Mouse (Mus musculus): ENCODE measurements around the gene Barhl1. TPM values are rescaled to one million over a fixed set of nuclear protein-coding genes. Genes with fewer than 3 reads are reported as not detected.
A peak's percentile ranks its signal among the peaks of the same experiment; 100 is the strongest.

Gene Barhl1
- 1.4 and 1.5 TPM in 2 replicates for polyA plus RNA-seq (2014; fragmentation: Nextera tagmentation; extraction: Ambion mirVana)

DNA sequence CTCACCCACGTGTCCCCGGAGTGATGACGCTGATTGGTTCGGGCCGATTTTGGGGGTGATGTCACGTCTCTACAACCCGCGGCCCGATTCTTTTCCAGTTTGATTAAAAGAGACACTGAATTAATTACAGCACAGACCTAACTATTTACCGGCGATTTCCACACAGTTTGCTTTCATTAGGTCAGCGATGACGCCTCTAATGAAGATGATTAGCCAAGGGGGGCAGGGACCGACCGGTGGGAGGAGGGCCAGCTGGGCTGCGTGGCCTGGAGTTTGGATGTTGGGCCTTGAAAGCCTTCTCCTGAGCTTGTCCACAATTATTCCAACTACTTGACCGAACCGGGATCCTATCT lies at the start of gene Barhl1:
Barhl1 (minus strand) TSS at position 156 of the 353 bp plus-strand sequence.
- no peak for ATAC-seq
- H3K4me3 ChIP-seq (ENCODE audit: low read depth, low read length), result 0 out of 2 replicates have a peak within 1 kb of the TSS, but pooled peaks have one; percentile 1
- DNase-seq (ENCODE audit: low spot score), result no peak
- H3K9ac ChIP-seq (ENCODE audit: low read length), result no peak within 1 kb of the TSS
- H3K36me3 ChIP-seq (ENCODE audit: control insufficient read depth, insufficient read depth, low read length), result no peaks in the 10 kb centered on the region
- H3K4me1 ChIP-seq (ENCODE audit: control insufficient read depth, insufficient read depth, low read length), result no peaks in the 10 kb centered on the region; the same call in 1 of the 2 replicates
- H3K9me3 ChIP-seq (replicated peaks; ENCODE audit: control insufficient read depth, low read length), result no peaks in the 10 kb centered on the region
- H3K4me2 ChIP-seq (ENCODE audit: low read length), result no peak within 1 kb of the TSS
- H3K27ac ChIP-seq (ENCODE audit: low read depth, low read length), result no peak within 1 kb of the TSS
- peaks cover 97% of the 10 kb centered on the region for H3K27me3 ChIP-seq (replicated peaks; ENCODE audit: control insufficient read depth, insufficient read depth, low read length)
- under 1% methylated on average over 18 of the region's 18 CpGs for WGBS

GRCm38 (mm10) chr2:28963565-28963964 lies 47.1 kb upstream of the Barhl1 start:
- Histone ChIP-seq H3K9me3 (replicated peaks; ENCODE audit: control insufficient read depth, low read length) (no peaks in the 10 kb centered on the region), H3K4me3 (ENCODE audit: low read depth, low read length) (no peak overlapping the region), H3K36me3 (ENCODE audit: control insufficient read depth, insufficient read depth, low read length) (no peaks in the 10 kb centered on the region), H3K27ac (ENCODE audit: low read depth, low read length) (no peak overlapping the region), H3K27me3 (replicated peaks; ENCODE audit: control insufficient read depth, insufficient read depth, low read length) (no peaks in the 10 kb centered on the region), H3K9ac (ENCODE audit: low read length) (no peak overlapping the region), H3K4me1 (ENCODE audit: control insufficient read depth, insufficient read depth, low read length) (peaks cover 12% of the 10 kb centered on the region), H3K4me2 (ENCODE audit: low read length) (no peak overlapping the region)
- WGBS, result 92% methylated on average over 6 of the region's 6 CpGs
- DNase-seq (ENCODE audit: low spot score) (no peak), ATAC-seq (no peak)

- Histone ChIP-seq H3K4me3 (ENCODE audit: low read depth, low read length) (no peak overlapping the region), H3K4me2 (ENCODE audit: low read length) (no peak overlapping the region), H3K9ac (ENCODE audit: low read length) (no peak overlapping the region), H3K9me3 (replicated peaks; ENCODE audit: control insufficient read depth, low read length) (no peaks in the 10 kb centered on the region), H3K4me1 (ENCODE audit: control insufficient read depth, insufficient read depth, low read length) (peaks cover 10% of the 10 kb centered on the region), H3K27ac (ENCODE audit: low read depth, low read length) (no peak overlapping the region), H3K27me3 (replicated peaks; ENCODE audit: control insufficient read depth, insufficient read depth, low read length) (no peaks in the 10 kb centered on the region), H3K36me3 (ENCODE audit: control insufficient read depth, insufficient read depth, low read length) (no peaks in the 10 kb centered on the region)
- no peak for ATAC-seq
- DNase-seq (ENCODE audit: low spot score), result no peak
- WGBS, result 73% methylated on average over 5 of the region's 5 CpGs
Measured at GRCm38 (mm10) chr2:28961636-28962035, 45.2 kb upstream of the Barhl1 start.

DNA sequence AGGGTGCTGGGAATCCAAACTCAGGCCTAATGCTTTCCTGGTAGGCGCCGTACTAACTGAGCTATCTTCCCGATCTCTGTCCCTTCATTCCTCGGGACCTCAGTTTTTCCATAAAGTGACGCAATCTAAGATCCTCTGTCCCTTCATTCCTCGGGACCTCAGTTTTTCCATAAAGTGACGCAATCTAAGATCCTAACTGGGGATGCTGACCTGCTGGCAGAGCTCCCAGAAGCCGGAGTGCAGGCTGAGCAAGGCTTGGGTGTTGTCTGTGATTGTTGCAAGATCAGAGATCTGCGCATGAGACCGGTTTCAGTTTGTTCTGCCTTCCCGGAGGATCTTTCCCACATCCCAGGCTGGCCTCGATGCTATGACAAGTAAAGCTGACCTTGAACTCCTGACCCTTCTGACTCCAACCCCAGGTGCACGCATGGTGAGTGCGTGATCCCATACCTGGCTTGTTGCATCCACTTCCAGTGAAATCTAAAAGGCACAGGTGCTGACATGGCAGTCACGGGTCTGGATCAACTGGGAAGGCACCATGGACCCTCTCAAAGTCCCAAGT lies 44.6 kb upstream of the Barhl1 start:
- H3K27ac ChIP-seq (ENCODE audit: low read depth, low read length), result no peak overlapping the region
- H3K4me3 ChIP-seq (ENCODE audit: low read depth, low read length), result no peak overlapping the region
- no peak for ATAC-seq
- H3K4me2 ChIP-seq (ENCODE audit: low read length), result no peak overlapping the region
- H3K9ac ChIP-seq (ENCODE audit: low read length), result no peak overlapping the region
- 90% methylated on average over 15 of the region's 15 CpGs for WGBS
- no peaks in the 10 kb centered on the region for H3K9me3 ChIP-seq (replicated peaks; ENCODE audit: control insufficient read depth, low read length)
- no peak for DNase-seq (ENCODE audit: low spot score)
- peaks cover 6% of the 10 kb centered on the region for H3K4me1 ChIP-seq (ENCODE audit: control insufficient read depth, insufficient read depth, low read length)
- H3K36me3 ChIP-seq (ENCODE audit: control insufficient read depth, insufficient read depth, low read length), result no peaks in the 10 kb centered on the region
- H3K27me3 ChIP-seq (replicated peaks; ENCODE audit: control insufficient read depth, insufficient read depth, low read length), result no peaks in the 10 kb centered on the region

GRCm38 (mm10) chr2:28956874-28957273 lies 40.4 kb upstream of the Barhl1 start:
- no peaks in the 10 kb centered on the region for H3K4me1 ChIP-seq (ENCODE audit: control insufficient read depth, insufficient read depth, low read length)
- H3K4me3 ChIP-seq (ENCODE audit: low read depth, low read length), result no peak overlapping the region
- H3K36me3 ChIP-seq (ENCODE audit: control insufficient read depth, insufficient read depth, low read length), result no peaks in the 10 kb centered on the region
- H3K27ac ChIP-seq (ENCODE audit: low read depth, low read length), result no peak overlapping the region
- ATAC-seq (no peak), DNase-seq (ENCODE audit: low spot score) (no peak)
- no peaks in the 10 kb centered on the region for H3K27me3 ChIP-seq (replicated peaks; ENCODE audit: control insufficient read depth, insufficient read depth, low read length)
- 84% methylated on average over 4 of the region's 4 CpGs for WGBS
- no peak overlapping the region for H3K4me2 ChIP-seq (ENCODE audit: low read length)
- no peaks in the 10 kb centered on the region for H3K9me3 ChIP-seq (replicated peaks; ENCODE audit: control insufficient read depth, low read length)
- no peak overlapping the region for H3K9ac ChIP-seq (ENCODE audit: low read length)

GRCm38 (mm10) chr2:28954595-28954994 lies 38.1 kb upstream of the Barhl1 start:
- no peaks in the 10 kb centered on the region for H3K9me3 ChIP-seq (replicated peaks; ENCODE audit: control insufficient read depth, low read length)
- no peak overlapping the region for H3K9ac ChIP-seq (ENCODE audit: low read length)
- H3K4me3 ChIP-seq (ENCODE audit: low read depth, low read length), result no peak overlapping the region
- WGBS, result 76% methylated on average over 9 of the region's 9 CpGs
- H3K27ac ChIP-seq (ENCODE audit: low read depth, low read length), result no peak overlapping the region
- no peak overlapping the region for H3K4me2 ChIP-seq (ENCODE audit: low read length)
- ATAC-seq (no peak), DNase-seq (ENCODE audit: low spot score) (no peak)
- H3K4me1 ChIP-seq (ENCODE audit: control insufficient read depth, insufficient read depth, low read length), result no peaks in the 10 kb centered on the region
- H3K36me3 ChIP-seq (ENCODE audit: control insufficient read depth, insufficient read depth, low read length), result no peaks in the 10 kb centered on the region
- H3K27me3 ChIP-seq (replicated peaks; ENCODE audit: control insufficient read depth, insufficient read depth, low read length), result no peaks in the 10 kb centered on the region

DNA sequence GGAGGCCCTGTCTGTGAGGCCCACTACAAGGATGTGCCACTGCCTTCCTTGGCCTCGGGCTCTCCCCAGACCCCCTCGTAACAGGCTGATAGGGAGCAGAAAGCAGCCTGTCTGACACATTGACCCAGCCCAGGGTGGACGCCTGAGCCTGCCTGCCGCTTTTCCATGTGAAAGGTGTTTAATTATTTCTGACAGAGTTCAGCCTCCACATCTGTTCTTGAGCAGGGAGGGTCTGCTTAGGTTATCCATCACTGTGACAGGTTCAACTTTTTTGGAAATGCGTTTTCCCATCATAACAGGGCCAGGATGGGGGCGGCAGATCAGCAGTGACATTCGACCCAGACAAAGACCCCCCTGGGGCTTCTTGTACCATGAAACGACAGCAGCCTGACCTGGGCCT lies 36.5 kb upstream of the Barhl1 start:
- no peak overlapping the region for H3K9ac ChIP-seq (ENCODE audit: low read length)
- no peak for ATAC-seq
- no peaks in the 10 kb centered on the region for H3K4me1 ChIP-seq (ENCODE audit: control insufficient read depth, insufficient read depth, low read length)
- H3K27ac ChIP-seq (ENCODE audit: low read depth, low read length), result no peak overlapping the region
- no peaks in the 10 kb centered on the region for H3K9me3 ChIP-seq (replicated peaks; ENCODE audit: control insufficient read depth, low read length)
- DNase-seq (ENCODE audit: low spot score), result no peak
- H3K4me3 ChIP-seq (ENCODE audit: low read depth, low read length), result no peak overlapping the region
- H3K4me2 ChIP-seq (ENCODE audit: low read length), result no peak overlapping the region
- no peaks in the 10 kb centered on the region for H3K36me3 ChIP-seq (ENCODE audit: control insufficient read depth, insufficient read depth, low read length)
- WGBS, result 63% methylated on average over 8 of the region's 8 CpGs
- H3K27me3 ChIP-seq (replicated peaks; ENCODE audit: control insufficient read depth, insufficient read depth, low read length), result no peaks in the 10 kb centered on the region

DNA sequence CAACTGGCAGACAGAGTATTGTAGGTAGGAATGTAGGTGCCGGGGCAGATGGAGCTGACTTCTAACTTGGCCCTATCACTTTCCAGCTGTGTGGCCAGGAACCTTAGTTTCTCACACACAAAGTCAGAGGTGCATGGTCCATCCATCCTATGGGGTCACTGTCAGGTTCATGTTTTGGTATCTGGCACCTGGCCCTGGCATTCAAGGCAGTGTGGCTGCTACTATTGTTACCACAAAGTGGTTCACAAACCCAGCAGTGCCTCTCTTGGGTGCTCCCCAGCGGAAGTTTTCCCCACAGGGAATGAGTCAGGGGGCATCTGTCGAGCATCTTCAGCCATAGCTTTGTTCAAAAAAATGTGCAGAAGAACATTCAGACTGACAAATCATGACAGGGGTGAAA lies 29.8 kb upstream of the Barhl1 start:
- H3K9ac ChIP-seq (ENCODE audit: low read length), result no peak overlapping the region
- 84% methylated on average over 3 of the region's 3 CpGs for WGBS

DNA sequence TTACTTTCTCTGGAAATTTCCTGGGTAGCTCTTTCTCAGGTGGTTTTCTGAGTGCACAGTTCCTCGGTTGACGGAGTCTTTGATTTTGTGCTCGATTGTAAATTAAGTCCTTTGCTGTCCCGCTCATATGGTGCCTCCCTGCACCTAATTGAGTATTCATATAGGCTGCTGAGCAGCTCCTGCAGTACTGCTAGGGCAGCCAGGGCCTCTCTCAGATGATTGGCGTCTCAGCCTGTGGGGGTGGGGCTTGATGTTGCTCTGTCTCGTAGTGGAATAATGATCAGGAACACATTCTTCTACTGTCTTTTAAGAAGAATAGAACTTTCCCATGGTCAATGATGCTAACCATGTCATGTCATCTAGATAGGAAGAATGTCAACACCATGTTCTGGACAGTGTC lies 28.9 kb upstream of the Barhl1 start:
- DNase-seq (ENCODE audit: low spot score) (peak; percentile 52), ATAC-seq (no peak)
- Histone ChIP-seq H3K36me3 (ENCODE audit: control insufficient read depth, insufficient read depth, low read length) (no peaks in the 10 kb centered on the region), H3K9ac (ENCODE audit: low read length) (no peak overlapping the region), H3K9me3 (replicated peaks; ENCODE audit: control insufficient read depth, low read length) (no peaks in the 10 kb centered on the region), H3K4me3 (ENCODE audit: low read depth, low read length) (no peak overlapping the region), H3K27ac (ENCODE audit: low read depth, low read length) (no peak overlapping the region), H3K27me3 (replicated peaks; ENCODE audit: control insufficient read depth, insufficient read depth, low read length) (0 out of 2 replicates have a peak, but pooled peaks cover 3% of the 10 kb centered on the region), H3K4me1 (ENCODE audit: control insufficient read depth, insufficient read depth, low read length) (peaks cover 24% of the 10 kb centered on the region), H3K4me2 (ENCODE audit: low read length) (no peak overlapping the region)
- 16% methylated on average over 6 of the region's 6 CpGs for WGBS

More for the DNA sequence above, 29.8 kb upstream of the Barhl1 start:
- no peaks in the 10 kb centered on the region for H3K9me3 ChIP-seq (replicated peaks; ENCODE audit: control insufficient read depth, low read length)
- peaks cover 24% of the 10 kb centered on the region for H3K4me1 ChIP-seq (ENCODE audit: control insufficient read depth, insufficient read depth, low read length)
- H3K4me3 ChIP-seq (ENCODE audit: low read depth, low read length), result no peak overlapping the region
- no peak overlapping the region for H3K27ac ChIP-seq (ENCODE audit: low read depth, low read length)
- ATAC-seq (no peak), DNase-seq (ENCODE audit: low spot score) (no peak)
- no peak overlapping the region for H3K4me2 ChIP-seq (ENCODE audit: low read length)
- 0 out of 2 replicates have a peak, but pooled peaks cover 3% of the 10 kb centered on the region for H3K27me3 ChIP-seq (replicated peaks; ENCODE audit: control insufficient read depth, insufficient read depth, low read length)
- H3K36me3 ChIP-seq (ENCODE audit: control insufficient read depth, insufficient read depth, low read length), result no peaks in the 10 kb centered on the region

Measured in forebrain, embryonic 14.5 days (tissue).